Mouse (Mus musculus) gastrocnemius, postnatal 10 days (tissue): ENCODE results near the gene Selenoi. TPM values are rescaled to one million over a fixed set of nuclear protein-coding genes. Genes with fewer than 3 reads are reported as not detected.
"Not testable (repeated sequence)": the region's sequence is repeated elsewhere in the genome, so short reads cannot be mapped to it uniquely, and the experiment has no call there.

Experiments
- DNase-seq: peaks from one replicate; pipeline ENCODE4 v3.0.0; 2021; ENCODE audit warnings: mixed read lengths
- long read RNA-seq, 2 experiments: library from polyadenylated mRNA; stranded (forward); transcript quantifications; one replicate each; pipeline ENCODE4 v2.0.0; 2021
- total RNA-seq, 2 experiments: library from RNA; stranded (reverse); gene quantifications; 2 replicates each; pipeline ENCODE4 v1.2.3; 2021

The Selenoi gene
- total RNA-seq: 10 to 100 TPM; 11.9 to 15.3 TPM
- long read RNA-seq, experiment 1, full-length matches to known transcripts: 11 of 16 reads
- long read RNA-seq, experiment 1, partial matches to known transcripts: 0 of 16 reads
- long read RNA-seq, experiment 1, other reads (novel, unspliced or antisense): 5 of 16 reads
- long read RNA-seq, experiment 2, full-length matches to known transcripts: 5 of 7 reads
- long read RNA-seq, experiment 2, partial matches to known transcripts: 1 of 7 reads
- long read RNA-seq, experiment 2, other reads (novel, unspliced or antisense): 1 of 7 reads

DNA sequence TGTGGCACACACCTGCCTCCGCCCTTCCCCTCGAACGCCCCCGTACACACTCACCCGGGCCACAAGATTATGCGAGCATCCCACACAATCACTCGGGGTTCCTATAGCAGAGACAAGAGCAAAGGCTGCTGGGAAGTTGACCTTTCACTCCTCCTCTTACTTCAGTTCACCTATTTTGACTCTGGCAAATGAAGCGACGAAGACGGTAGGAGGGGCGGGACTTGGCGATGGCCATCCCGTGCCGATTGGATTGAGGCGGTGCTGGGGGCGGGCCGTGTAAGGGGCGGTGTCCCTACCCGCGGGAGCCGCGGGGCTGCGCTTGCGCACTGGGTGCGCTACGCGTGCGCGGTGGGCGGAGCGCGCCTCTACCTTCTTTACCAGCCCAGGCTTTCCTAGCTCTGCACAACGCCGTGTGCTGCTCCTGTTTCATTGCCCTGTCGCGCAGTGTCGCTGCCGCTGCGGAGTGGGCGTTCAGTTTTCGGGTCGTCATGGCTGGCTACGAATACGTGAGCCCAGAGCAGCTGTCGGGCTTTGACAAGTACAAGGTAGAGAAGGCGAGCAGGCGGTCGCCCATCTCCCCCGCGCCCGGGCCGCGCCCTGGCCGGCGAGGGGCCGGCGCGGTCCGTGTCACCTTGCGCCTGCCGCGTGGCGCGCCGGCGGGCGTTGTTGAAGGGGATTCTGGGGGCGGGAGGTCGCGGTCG is at the start of gene Selenoi:
TSS of gene Selenoi (plus strand) at position 311 of the 701 bp plus-strand sequence.
- peak; percentile 97 for DNase-seq

DNA sequence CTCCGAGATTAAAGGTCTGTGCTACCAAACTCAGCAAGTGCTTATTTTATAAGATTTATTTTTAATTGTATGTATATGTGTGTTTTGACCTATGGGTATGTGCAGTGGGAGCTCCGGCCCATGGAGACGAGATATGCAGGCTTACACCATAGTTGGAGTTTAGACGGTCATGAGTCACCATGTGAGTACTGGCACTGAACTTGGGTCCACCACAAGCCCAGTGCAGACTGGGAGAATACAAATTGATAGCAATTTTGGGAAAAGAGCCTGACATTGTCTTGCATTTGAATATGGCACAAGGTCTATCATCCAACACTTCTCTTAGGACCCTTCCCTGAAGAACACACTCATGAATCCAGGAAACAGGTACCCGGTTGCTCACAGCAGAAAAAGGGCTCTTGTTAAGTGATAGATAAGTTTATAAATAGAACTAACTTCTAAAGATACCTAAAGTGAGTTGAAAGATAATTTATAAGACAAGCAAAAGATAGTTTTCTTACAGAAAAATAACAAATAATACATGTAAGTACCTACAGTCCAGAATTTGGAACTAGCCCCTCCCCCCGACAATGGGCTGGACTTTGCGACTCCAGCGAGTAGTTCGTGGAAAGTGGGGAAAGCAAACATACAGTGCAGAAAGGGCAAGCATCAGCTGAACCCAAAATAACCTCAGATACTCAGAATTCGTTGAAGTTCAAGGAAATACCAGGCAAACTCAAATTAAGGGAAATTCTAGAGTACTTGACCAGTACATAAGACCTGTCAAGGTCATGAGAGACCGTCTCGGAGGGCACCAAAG is 44.5 kb upstream of the Selenoi start:
- no peak for DNase-seq

DNA sequence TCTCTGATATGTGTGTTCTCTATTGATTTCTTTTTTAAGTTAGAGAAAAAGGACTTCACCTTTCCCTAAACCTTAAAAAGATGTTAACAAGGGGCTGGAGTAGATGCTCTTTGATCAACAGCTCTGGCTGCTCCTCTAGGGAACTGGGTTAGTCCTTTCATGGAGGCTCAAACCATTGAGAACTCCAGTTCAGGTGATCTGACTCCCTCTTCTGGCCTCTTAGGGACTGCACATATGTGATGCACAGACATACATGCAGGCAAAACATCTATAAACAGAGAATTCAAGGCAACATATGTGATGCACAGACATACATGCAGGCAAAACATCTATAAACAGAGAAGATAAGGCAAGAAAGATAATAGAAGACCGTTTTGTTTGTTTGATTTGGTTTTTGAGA is 39.9 kb upstream of the Selenoi start:
- DNase-seq: no peak

DNA sequence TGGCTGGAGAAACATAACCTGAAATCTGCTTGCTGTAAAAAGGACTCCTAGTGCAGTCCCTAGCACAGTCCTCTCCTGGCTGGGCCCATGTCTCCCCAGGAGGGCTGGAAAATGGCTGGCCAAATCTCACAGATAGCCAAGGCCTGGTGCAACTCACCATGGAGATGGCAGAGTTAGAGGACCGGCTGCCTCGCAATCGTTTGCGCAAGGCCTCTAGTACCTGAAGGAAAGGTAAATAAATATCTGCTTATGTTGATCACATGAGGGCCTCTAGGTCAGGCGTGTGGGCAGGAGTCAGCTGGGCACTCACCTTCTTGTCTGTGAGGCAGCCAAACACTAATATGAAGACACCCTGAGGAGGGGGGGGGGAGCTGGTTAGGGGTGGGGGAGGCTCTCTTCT is 37.0 kb upstream of the Selenoi start:
- DNase-seq: no peak

DNA sequence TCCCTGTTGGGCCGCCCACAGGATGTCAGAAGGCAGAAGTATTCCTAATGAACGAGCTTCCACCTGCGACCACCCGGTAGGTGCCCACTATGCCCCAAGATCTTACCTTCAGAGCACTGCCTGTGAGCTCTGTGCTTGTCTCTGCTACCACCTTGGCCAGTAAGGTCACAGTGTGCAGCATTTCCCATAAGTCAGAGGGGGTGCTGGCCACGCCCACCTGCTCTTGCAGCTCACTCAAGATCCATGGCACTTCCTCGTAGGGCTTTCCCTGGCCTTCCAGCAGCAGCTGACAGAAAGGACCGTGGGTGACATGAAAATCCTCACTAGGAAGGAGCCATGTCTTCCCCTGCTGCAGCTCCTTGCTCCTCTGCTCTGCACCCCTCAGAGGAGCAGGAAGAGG is 34.1 kb upstream of the Selenoi start:
- no peak for DNase-seq

DNA sequence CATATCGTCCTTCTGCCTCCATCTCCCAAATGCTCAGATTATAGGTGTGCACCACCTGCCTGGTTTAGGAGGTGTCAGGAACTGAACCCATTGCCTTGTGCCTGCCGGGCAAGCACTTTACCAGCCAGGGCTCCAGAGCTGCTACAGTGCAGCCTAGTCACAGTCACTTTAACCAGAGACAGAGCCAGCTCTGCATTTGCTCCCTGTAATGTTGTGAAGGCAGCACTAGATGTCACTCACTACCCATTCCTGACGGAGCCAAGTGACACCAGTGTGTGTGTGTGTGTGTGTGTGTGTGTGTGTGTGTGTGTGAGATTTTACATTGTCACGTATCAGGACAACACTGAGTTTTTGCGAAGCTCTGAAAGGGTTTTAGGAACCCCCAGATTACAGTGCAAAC is 30.9 kb upstream of the Selenoi start:
- no peak for DNase-seq

DNA sequence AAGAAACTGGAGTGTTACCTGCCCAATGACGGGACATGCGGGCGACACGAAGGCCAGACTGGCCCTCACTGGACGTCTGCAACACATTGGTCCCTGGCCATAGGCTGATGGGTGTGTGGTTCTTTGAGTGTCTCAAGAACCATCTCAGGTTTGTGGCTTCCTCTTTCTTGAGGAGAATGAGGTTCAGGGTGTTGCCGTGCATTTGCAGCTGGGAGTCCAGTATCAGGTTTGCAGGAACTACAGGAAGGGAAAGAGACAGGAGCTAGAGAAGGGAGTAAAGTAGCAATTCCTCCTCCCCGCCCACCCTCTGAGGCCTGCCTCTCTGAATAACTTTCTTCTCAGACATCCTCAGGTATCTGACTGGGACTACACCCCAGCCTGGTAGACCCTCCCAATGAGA is 30.2 kb upstream of the Selenoi start:
- no peak for DNase-seq

- no peak for DNase-seq
Measured at GRCm38 (mm10) chr5:30203216-30203885, 29.0 kb upstream of the Selenoi start.

GRCm38 (mm10) chr5:30204441-30204840 is 27.9 kb upstream of the Selenoi start:
- no peak for DNase-seq

- no peak for DNase-seq
Measured at GRCm38 (mm10) chr5:30205034-30205433, 27.3 kb upstream of the Selenoi start.

GRCm38 (mm10) chr5:30205493-30205892 is 26.9 kb upstream of the Selenoi start, which contains the start of gene Adgrf3:
Gene Adgrf3, minus strand, starts transcription at chr5:30205722.
- no peak for DNase-seq

- DNase-seq: no peak
Measured at GRCm38 (mm10) chr5:30207276-30207675, 25.1 kb upstream of the Selenoi start.

- DNase-seq: not testable (repeated sequence)
Measured at GRCm38 (mm10) chr5:30210758-30211157, 21.6 kb upstream of the Selenoi start.

DNA sequence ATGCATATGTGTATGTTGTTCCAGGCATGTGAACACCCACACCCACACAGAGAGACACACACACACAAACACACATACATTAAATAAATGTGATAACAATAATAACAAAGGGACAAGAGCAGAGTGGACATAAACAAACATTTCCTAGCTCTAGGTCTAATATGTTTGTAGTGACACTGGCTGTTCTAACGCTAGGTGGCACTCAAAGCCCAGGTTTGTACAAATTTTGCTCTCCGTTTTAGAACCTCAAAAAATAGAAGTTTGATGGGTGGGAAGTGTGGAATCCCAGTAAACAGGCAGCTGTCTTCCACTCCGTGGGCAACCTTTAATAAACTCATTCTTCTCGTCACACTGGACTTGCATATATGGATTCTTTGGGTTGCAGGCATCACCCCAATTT is 17.5 kb upstream of the Selenoi start:
- peak; percentile 60 for DNase-seq

DNA sequence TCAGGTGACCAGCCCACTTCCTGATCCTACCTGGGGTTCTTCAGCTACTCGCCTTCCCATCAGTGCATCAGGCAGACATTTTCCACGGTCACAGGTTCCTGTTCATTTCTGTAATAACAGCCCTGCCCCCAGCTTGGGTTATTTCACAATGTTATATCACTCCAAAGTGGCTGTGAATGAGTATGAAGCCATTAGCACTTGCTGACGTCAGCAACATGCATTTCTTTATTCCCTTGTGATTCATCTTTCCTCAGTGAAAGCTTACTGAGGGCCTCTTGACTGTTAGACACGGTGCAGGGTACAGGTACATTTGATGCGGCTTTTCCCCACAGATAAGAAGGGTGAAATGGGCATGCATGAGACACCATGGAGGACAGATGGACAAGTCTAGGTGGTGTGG is 16.4 kb upstream of the Selenoi start:
- DNase-seq: no peak

- no peak for DNase-seq
Measured at GRCm38 (mm10) chr5:30219715-30220114, 12.7 kb upstream of the Selenoi start.

DNA sequence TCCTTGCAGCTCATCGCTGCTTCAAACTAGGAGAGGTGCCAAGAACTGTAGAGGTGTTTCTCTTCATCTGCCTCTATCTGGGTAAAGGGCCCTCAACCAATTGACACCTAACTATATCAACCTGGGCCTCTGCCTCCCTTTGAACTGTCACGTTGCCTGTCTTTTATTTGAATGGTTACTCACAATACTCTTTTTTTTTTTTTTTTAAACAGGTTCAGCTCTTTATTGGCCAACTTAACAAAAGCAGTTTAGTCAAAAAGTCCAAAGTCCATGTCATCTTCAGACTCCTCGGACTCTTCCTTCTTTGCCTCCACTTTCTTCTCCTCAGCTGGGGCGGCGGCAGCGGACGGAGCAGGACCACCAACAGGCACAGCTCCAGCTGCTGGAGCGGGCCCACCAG is 11.7 kb upstream of the Selenoi start:
- no peak for DNase-seq

- DNase-seq: no peak
Measured at GRCm38 (mm10) chr5:30222681-30223080, 9.7 kb upstream of the Selenoi start.

DNA sequence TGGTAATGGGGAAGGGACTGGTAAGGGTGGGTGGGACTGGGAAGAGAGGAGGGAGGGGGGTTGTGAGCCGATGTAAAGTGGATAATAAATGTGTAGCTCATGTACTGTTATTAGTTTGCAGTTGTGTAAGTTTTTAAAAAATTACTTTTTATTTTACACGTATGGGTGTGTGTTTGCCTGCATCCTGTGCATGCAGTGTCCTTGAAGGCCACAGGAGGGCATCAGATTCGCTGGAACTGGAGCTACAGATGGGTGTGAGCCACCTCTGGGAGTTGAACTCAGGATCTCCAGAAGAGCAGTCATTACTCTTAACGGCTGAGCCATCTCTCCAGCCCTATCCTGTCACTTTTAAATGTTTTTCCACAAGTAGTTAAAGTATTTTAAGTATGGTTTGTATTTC is 1.5 kb upstream of the Selenoi start:
- DNase-seq: no peak

- no peak for DNase-seq
Measured at GRCm38 (mm10) chr5:30231891-30232270, 500 bp upstream of the Selenoi start.

DNA sequence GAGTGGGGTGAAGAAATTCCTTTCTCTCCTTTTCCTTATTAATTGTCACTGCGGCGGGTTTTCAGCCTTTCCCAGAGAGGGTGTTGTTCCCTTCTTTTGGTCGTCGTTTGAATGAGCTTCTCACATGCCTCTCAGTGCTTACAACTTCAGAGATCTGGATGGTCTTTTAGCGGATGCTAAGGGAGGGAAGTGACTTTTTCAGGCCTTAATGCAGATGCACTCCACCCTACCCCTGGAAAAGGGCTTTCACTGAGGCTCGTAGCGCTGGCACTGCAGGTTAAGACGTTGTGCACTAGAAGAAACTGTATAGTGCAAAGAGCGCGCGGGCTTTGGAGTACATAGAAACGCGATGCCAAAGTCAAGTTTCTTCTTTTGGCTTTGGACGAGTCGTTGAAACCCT is 661 bp downstream of the Selenoi start:
- no peak for DNase-seq

DNA sequence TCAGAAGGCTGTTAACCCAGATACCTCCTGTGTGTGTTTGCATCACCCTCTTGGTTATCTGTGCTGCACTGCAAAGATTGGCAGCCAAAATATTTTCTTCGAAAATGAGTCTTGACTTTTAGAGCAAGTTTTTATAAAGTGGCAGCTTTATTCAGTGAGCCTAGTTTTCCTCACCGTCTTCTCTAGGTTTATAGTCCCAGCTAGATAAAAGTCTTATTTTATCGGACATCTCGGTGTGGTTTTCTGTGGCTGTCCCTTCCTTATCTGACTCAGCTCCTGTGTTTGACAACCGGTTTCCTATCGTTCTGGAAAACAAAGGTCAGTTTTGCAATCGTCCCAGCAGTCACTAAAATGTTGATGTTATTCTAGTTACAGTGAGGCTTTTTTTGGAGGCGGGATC is 1.6 kb downstream of the Selenoi start:
- no peak for DNase-seq
